Mouse (Mus musculus) myocyte (in vitro differentiated cells): ENCODE data around the gene Fkbp7. TPM values are rescaled to one million over a fixed set of nuclear protein-coding genes. Genes with fewer than 3 reads are reported as not detected.

Experiments
- H3K27me3 ChIP-seq: one replicate; pipeline ENCODE4 v1.6.1; 2011; ENCODE audit not compliant: control insufficient read depth, insufficient read depth, insufficient read length
- H3K36me3 ChIP-seq: one replicate; pipeline ENCODE4 v1.6.1; 2011; ENCODE audit not compliant: control insufficient read depth, insufficient read depth
- H3K4me2 ChIP-seq: one replicate; pipeline ENCODE4 v1.6.1; 2011; ENCODE audit warnings: low read depth, control low read depth
- H3K4me3 ChIP-seq: one replicate; pipeline ENCODE4 v1.5.1; 2011; ENCODE audit warnings: mild to moderate bottlenecking, control low read depth, moderate library complexity
- H3K79me2 ChIP-seq: one replicate; pipeline ENCODE4 v1.6.1; 2011; ENCODE audit not compliant: control insufficient read depth, insufficient read depth
- H3ac ChIP-seq: one replicate; pipeline ENCODE4 v1.6.1; 2011; ENCODE audit not compliant: control insufficient read depth, insufficient read length
- CEBPB ChIP-seq: IDR thresholded peaks from 2 replicates; pipeline ENCODE4 v1.6.1; 2011; ENCODE audit warnings: mild to moderate bottlenecking, moderate library complexity; ENCODE audit not compliant: poor library complexity, insufficient read depth, severe bottlenecking
- E2F4 ChIP-seq: IDR thresholded peaks from one replicate; pipeline ENCODE4 v1.6.1; 2011; ENCODE audit warnings: mild to moderate bottlenecking, control low read depth, moderate library complexity; ENCODE audit not compliant: insufficient read depth
- MAX ChIP-seq: IDR thresholded peaks from one replicate; pipeline ENCODE4 v1.6.1; 2011; ENCODE audit warnings: low read depth, mild to moderate bottlenecking, control low read depth
- MYOD1 ChIP-seq, 3 experiments: IDR thresholded peaks; one replicate each; pipeline ENCODE4 v1.6.1; 2011; ENCODE audit warnings: control low read depth in 2 of 3, low read depth in 2 of 3, mild to moderate bottlenecking in 2 of 3, moderate library complexity in 1 of 3; ENCODE audit not compliant: insufficient read length in 2 of 3, control insufficient read depth in 1 of 3
- MYOG ChIP-seq, 3 experiments: IDR thresholded peaks; one replicate each; pipeline ENCODE4 v1.6.1; 2011; ENCODE audit warnings: control low read depth in 2 of 3, low read depth in 2 of 3, mild to moderate bottlenecking in 2 of 3; ENCODE audit not compliant: insufficient read length in 2 of 3, control insufficient read depth in 1 of 3, insufficient read depth in 1 of 3
- POLR2A ChIP-seq: IDR thresholded peaks from one replicate; pipeline ENCODE4 v1.6.1; 2011; ENCODE audit warnings: low read depth, mild to moderate bottlenecking, control low read depth, moderate library complexity; ENCODE audit not compliant: insufficient read length
- POLR2AphosphoS2 ChIP-seq: IDR thresholded peaks from one replicate; pipeline ENCODE4 v1.6.1; 2011; ENCODE audit warnings: low read depth, control low read depth; ENCODE audit not compliant: insufficient read length
- REST ChIP-seq: IDR thresholded peaks from one replicate; pipeline ENCODE4 v1.6.1; 2011; ENCODE audit warnings: mild to moderate bottlenecking, control low read depth, moderate library complexity; ENCODE audit not compliant: insufficient read depth, insufficient read length
- SRF ChIP-seq: IDR thresholded peaks from one replicate; pipeline ENCODE4 v1.6.1; 2011; ENCODE audit warnings: low read depth; ENCODE audit not compliant: control insufficient read depth, insufficient read length
- TCF12 ChIP-seq: IDR thresholded peaks from one replicate; pipeline ENCODE4 v1.6.1; 2011; ENCODE audit warnings: mild to moderate bottlenecking, control low read depth; ENCODE audit not compliant: poor library complexity, insufficient read depth, severe bottlenecking
- TCF3 ChIP-seq: IDR thresholded peaks from one replicate; pipeline ENCODE4 v1.6.1; 2011; ENCODE audit warnings: low read depth, control low read depth; ENCODE audit not compliant: insufficient read length
- USF1 ChIP-seq: IDR thresholded peaks from one replicate; pipeline ENCODE4 v1.6.1; 2011; ENCODE audit warnings: low read depth, mild to moderate bottlenecking, control low read depth, moderate library complexity
- polyA plus RNA-seq: library from polyadenylated mRNA; unstranded; fragments of >200 nt; fragmentation: generic; extraction: Trizol; gene quantifications from one replicate; pipeline ENCODE4 v1.2.1, GENCODE M21; 2012; ENCODE audit warnings: missing spikeins

The Fkbp7 gene
- polyA plus RNA-seq = 34.8 TPM

- Histone ChIP-seq H3K36me3 (no peaks in the 10 kb centered on the region), H3K4me3 (peak within 1 kb of the TSS; percentile 33), H3ac (no peak within 1 kb of the TSS), H3K27me3 (no peaks in the 10 kb centered on the region), H3K4me2 (peak within 1 kb of the TSS; percentile 77), H3K79me2 (peaks cover 25% of the 10 kb centered on the region)
- no peak for TF ChIP-seq MYOD1 (IDR thresholded peaks at IDR 0.05; ENCODE audit: control insufficient read depth in 1 of 3, insufficient read length in 2 of 3, low read depth in 2 of 3)
- no peak for TF ChIP-seq MYOG (IDR thresholded peaks at IDR 0.05; ENCODE audit: control insufficient read depth in 1 of 3, insufficient read depth in 1 of 3, insufficient read length in 2 of 3, low read depth in 2 of 3)
- TF ChIP-seq POLR2A = peak; percentile 96
- TF ChIP-seq POLR2AphosphoS2 = peak; percentile 95
- peak; percentile 2 for TF ChIP-seq REST
Measured at GRCm38 (mm10) chr2:76672966-76673392, at the start of gene Fkbp7. Fkbp7 (minus strand) TSS chr2:76673116.

- TF ChIP-seq POLR2AphosphoS2 (peak; percentile 65), POLR2A (peak; percentile 15), CEBPB (no peak)
- H3K4me2 ChIP-seq = no peak overlapping the region
- no peaks in the 10 kb centered on the region for H3K79me2 ChIP-seq
- H3ac ChIP-seq = no peak overlapping the region
- peaks cover 77% of the 10 kb centered on the region for H3K36me3 ChIP-seq
- H3K27me3 ChIP-seq = no peaks in the 10 kb centered on the region
- no peak overlapping the region for H3K4me3 ChIP-seq
Measured at GRCm38 (mm10) chr2:76719650-76720049, 46.7 kb upstream of the Fkbp7 start.

DNA sequence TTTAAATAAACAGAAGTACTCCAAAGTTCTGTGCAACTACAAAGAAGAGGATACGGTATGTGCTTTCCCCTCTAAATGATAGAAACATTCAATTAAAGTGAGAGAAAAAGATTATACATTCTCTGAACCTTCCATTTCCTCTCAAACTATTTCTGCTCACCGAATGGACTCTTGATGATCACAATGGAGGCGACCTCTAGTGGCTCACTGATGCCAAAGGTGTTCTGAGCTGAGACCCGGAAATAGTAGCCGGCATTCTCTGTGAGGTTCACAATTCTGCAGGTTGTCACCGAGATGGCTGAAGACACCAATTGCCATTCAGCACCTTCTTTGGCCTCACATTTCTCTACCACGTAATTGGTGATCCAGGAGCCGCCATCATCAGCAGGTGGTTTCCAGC lies 42.1 kb upstream of the Fkbp7 start:
- no peak overlapping the region for H3ac ChIP-seq
- no peaks in the 10 kb centered on the region for H3K79me2 ChIP-seq
- H3K36me3 ChIP-seq = peaks cover 95% of the 10 kb centered on the region
- H3K4me3 ChIP-seq = no peak overlapping the region
- no peaks in the 10 kb centered on the region for H3K27me3 ChIP-seq
- TF ChIP-seq POLR2AphosphoS2 (no peak), TCF12 (no peak), REST (no peak), E2F4 (no peak), USF1 (no peak), SRF (no peak), MYOG (IDR thresholded peaks at IDR 0.05; ENCODE audit: control insufficient read depth in 1 of 3, insufficient read depth in 1 of 3, insufficient read length in 2 of 3, low read depth in 2 of 3) (no peak), POLR2A (no peak), CEBPB (no peak), MAX (no peak), TCF3 (no peak), MYOD1 (IDR thresholded peaks at IDR 0.05; ENCODE audit: control insufficient read depth in 1 of 3, insufficient read length in 2 of 3, low read depth in 2 of 3) (no peak)
- H3K4me2 ChIP-seq = no peak overlapping the region

GRCm38 (mm10) chr2:76708512-76708911 lies 35.6 kb upstream of the Fkbp7 start:
- peaks cover 63% of the 10 kb centered on the region for H3K36me3 ChIP-seq
- no peak overlapping the region for H3K4me3 ChIP-seq
- H3K27me3 ChIP-seq = no peaks in the 10 kb centered on the region
- H3K79me2 ChIP-seq = no peaks in the 10 kb centered on the region
- H3K4me2 ChIP-seq = no peak overlapping the region
- no peak overlapping the region for H3ac ChIP-seq
- TF ChIP-seq POLR2AphosphoS2 (no peak), POLR2A (no peak), MYOG (IDR thresholded peaks at IDR 0.05; ENCODE audit: control insufficient read depth in 1 of 3, insufficient read depth in 1 of 3, insufficient read length in 2 of 3, low read depth in 2 of 3) (no peak), REST (no peak), MYOD1 (IDR thresholded peaks at IDR 0.05; ENCODE audit: control insufficient read depth in 1 of 3, insufficient read length in 2 of 3, low read depth in 2 of 3) (no peak), USF1 (no peak), TCF3 (no peak), CEBPB (no peak), MAX (no peak), E2F4 (no peak), TCF12 (no peak), SRF (no peak)

GRCm38 (mm10) chr2:76705655-76706054 lies 32.7 kb upstream of the Fkbp7 start:
- Histone ChIP-seq H3K4me2 (no peak overlapping the region), H3K79me2 (no peaks in the 10 kb centered on the region)

More at GRCm38 (mm10) chr2:76705655-76706054, 32.7 kb upstream of the Fkbp7 start:
- peaks cover 57% of the 10 kb centered on the region for H3K36me3 ChIP-seq
- no peak overlapping the region for H3ac ChIP-seq
- H3K27me3 ChIP-seq = no peaks in the 10 kb centered on the region
- TF ChIP-seq USF1 (no peak), E2F4 (no peak), MAX (no peak), POLR2A (peak; percentile 26), CEBPB (no peak), MYOG (IDR thresholded peaks at IDR 0.05; ENCODE audit: control insufficient read depth in 1 of 3, insufficient read depth in 1 of 3, insufficient read length in 2 of 3, low read depth in 2 of 3) (no peak), POLR2AphosphoS2 (peak; percentile 77)
- no peak overlapping the region for H3K4me3 ChIP-seq
